Mouse (Mus musculus) mouse trophoblast stem cell (cell line): Measurements from ENCODE around the gene Cand2.
"Not testable (repeated sequence)": the region's sequence is repeated elsewhere in the genome, so short reads cannot be mapped to it uniquely, and the experiment has no call there.

Experiments used
- in situ Hi-C, 2 experiments: fragments of 300-500 bp; cut with MseI, MboI; formaldehyde crosslinking; loops; 2 replicates in 1 of 2; 3 replicates in 1 of 2; pipeline ENCODE4 v1.15.1; 2025

The Cand2 gene

GRCm38 (mm10) chr6:115823850-115824464 lies 49.6 kb downstream of the Cand2 start:
- in situ Hi-C loops: not testable (repeated sequence)

- in situ Hi-C loops: no loop called here
Measured at GRCm38 (mm10) chr6:115830779-115831601, 56.7 kb downstream of the Cand2 start.

- in situ Hi-C loops: no loop called here
Measured at GRCm38 (mm10) chr6:115832152-115832850, 58.0 kb downstream of the Cand2 start.

GRCm38 (mm10) chr6:115833861-115834260 lies 59.5 kb downstream of the Cand2 start:
- in situ Hi-C loops: no loop called here

- in situ Hi-C loops: no loop called here
Measured at GRCm38 (mm10) chr6:115838161-115838597, 63.8 kb downstream of the Cand2 start, which contains the start of gene Efcab12. Gene Efcab12 (minus strand): TSS chr6:115838412.

- in situ Hi-C loops: no loop called here
Measured at GRCm38 (mm10) chr6:115838745-115839144, 64.4 kb downstream of the Cand2 start.

GRCm38 (mm10) chr6:115845006-115845405 lies 70.7 kb downstream of the Cand2 start:
- in situ Hi-C loops: no loop called here

- in situ Hi-C loops: no loop called here
Measured at GRCm38 (mm10) chr6:115846640-115847411, 72.5 kb downstream of the Cand2 start.

- in situ Hi-C loops: no loop called here
Measured at GRCm38 (mm10) chr6:115848598-115849304, 74.4 kb downstream of the Cand2 start.

GRCm38 (mm10) chr6:115852446-115853090 lies 78.2 kb downstream of the Cand2 start:
- in situ Hi-C loops: no loop called here

- in situ Hi-C loops: no loop called here
Measured at GRCm38 (mm10) chr6:115853091-115853813, 78.9 kb downstream of the Cand2 start, which contains the start of the genes Mbd4 and Ift122. Gene Mbd4 (minus strand): TSS chr6:115853371. Gene Ift122 (plus strand): TSS chr6:115853470.

GRCm38 (mm10) chr6:115853985-115854384 lies 79.6 kb downstream of the Cand2 start:
- in situ Hi-C loops: no loop called here

- in situ Hi-C loops: no loop called here
Measured at GRCm38 (mm10) chr6:115854432-115854831, 80.1 kb downstream of the Cand2 start.
